Mouse (Mus musculus): ENCODE data around the gene Dhrs2.

The Dhrs2 gene

GRCm38 (mm10) chr14:55248284-55248683, 26.5 kb downstream of the Dhrs2 start:
- DNase-seq (ENCODE audit: low spot score) = no peak

- DNase-seq (ENCODE audit: low spot score) = no peak
Observed at GRCm38 (mm10) chr14:55253580-55253979, 31.8 kb downstream of the Dhrs2 start.

GRCm38 (mm10) chr14:55255443-55255842, 33.6 kb downstream of the Dhrs2 start:
- no peak for DNase-seq (ENCODE audit: low spot score)

GRCm38 (mm10) chr14:55271158-55271557, 49.4 kb downstream of the Dhrs2 start:
- peak; percentile 70 for DNase-seq (ENCODE audit: low spot score)

GRCm38 (mm10) chr14:55273023-55273422, 51.2 kb downstream of the Dhrs2 start:
- DNase-seq (ENCODE audit: low spot score) = no peak

- DNase-seq (ENCODE audit: low spot score) = no peak
Observed at GRCm38 (mm10) chr14:55274810-55275209, 53.0 kb downstream of the Dhrs2 start.

- no peak for DNase-seq (ENCODE audit: low spot score)
Observed at GRCm38 (mm10) chr14:55279322-55280069, 57.7 kb downstream of the Dhrs2 start.

All from retina, embryonic 14.5 days (tissue).